Mouse (Mus musculus): ENCODE data around the gene Senp2. TPM values are rescaled to one million over a fixed set of nuclear protein-coding genes. Genes with fewer than 3 reads are reported as not detected.

The Senp2 gene
- total RNA-seq, 2 experiments from 2014 or later, result 25.5 to 26.7 TPM

DNA sequence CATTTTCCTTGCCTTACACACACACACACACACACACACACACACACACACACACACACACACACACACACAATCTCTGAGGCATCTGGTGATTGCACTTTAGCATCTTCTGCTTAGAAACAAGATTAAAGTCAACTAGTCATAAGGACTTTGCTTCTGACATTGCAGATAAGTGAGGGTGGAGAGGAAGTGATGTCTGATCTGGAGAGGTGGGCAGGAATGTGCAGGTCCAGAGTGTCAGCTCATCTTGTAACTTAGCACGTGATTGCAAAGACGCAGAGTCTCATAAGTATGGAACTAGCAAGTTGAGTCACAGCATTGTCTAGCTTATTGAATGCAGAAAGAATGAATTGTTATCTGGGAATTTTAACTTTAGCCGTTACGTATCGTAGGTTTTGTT, 18.2 kb downstream of the Senp2 start:
- no peak for DNase-seq

- DNase-seq, result no peak
These were observed 29.3 kb downstream of the Senp2 start for GRCm38 (mm10) chr16:22038554-22038953.

- no peak for DNase-seq
These were observed 30.7 kb downstream of the Senp2 start for GRCm38 (mm10) chr16:22039978-22040377.

DNA sequence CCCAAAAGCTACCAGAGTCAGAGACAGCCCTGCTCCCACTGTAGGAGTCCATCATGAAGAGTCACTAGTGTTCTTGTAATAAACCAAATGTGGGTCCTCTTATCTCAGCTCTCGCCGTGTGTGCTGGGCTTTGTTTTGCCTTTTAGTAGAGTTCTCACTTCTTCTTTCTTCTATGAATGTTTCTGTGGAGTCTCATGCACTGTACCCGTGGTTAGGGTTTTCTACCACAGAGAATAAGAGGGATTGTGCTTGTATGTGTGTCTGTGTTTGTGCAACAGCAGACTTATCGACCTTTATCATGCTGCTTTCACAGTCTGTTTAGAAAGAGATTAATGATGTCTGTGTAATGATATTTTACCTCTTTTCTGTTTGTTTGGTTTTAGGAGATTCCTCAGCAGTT, 34.5 kb downstream of the Senp2 start:
- DNase-seq, result no peak

GRCm38 (mm10) chr16:22045930-22046329, 36.6 kb downstream of the Senp2 start:
- no peak for DNase-seq

DNA sequence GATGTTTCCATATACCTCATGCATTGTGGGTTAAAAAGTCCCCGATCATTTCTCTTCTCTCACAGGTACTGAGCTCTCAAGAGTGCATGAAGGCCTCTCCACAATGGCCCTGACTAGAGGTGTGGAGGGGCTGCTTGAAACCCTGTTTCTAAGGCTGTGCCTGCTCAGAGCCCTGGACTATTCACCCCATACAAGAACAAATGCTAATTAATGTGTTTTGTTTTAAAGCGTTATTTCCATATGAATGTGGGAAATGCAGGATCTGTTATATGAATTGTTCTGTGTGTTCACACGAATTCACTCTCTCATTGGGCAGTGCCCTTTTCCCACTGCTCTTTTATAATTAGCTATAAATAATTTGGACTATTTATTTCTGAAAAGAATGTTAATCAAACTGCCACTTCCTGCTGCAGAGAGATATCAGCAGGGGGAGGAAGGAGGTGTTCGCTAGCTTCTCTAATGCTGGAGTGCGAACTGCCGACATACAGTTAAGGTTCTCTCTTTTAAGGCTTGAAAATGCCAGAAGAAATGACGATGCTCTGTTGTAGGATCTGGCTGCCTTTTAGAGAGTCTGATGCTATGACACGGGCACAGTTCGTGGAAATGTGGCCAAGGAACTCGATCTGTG, 37.6 kb downstream of the Senp2 start:
- DNase-seq, result no peak

DNA sequence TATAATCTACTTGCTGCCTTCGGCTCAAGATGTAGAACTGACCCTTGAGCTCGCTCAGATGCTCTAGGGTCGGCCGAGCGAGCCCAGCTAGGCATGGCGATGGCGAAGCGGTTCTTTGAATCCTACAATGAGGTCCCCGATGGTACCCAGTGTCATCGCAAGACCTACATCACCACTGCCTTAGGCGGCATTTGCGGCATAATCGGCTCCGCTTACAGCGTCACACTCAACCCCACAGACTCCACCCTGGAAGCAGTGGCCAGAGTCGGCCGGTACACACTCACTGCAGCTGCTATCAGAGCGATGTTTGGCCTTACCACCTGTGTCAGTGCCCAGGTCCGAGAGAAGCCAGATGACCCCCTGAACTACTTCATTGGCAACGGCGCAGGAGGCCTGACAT, 44.1 kb downstream of the Senp2 start:
- DNase-seq, result no peak

- DNase-seq, result no peak
These were observed 48.2 kb downstream of the Senp2 start for GRCm38 (mm10) chr16:22057498-22057897.

- DNase-seq, result no peak
These were observed 49.6 kb downstream of the Senp2 start for GRCm38 (mm10) chr16:22058871-22059270.

- no peak for DNase-seq
These were observed 51.1 kb downstream of the Senp2 start for GRCm38 (mm10) chr16:22060416-22060815.

DNA sequence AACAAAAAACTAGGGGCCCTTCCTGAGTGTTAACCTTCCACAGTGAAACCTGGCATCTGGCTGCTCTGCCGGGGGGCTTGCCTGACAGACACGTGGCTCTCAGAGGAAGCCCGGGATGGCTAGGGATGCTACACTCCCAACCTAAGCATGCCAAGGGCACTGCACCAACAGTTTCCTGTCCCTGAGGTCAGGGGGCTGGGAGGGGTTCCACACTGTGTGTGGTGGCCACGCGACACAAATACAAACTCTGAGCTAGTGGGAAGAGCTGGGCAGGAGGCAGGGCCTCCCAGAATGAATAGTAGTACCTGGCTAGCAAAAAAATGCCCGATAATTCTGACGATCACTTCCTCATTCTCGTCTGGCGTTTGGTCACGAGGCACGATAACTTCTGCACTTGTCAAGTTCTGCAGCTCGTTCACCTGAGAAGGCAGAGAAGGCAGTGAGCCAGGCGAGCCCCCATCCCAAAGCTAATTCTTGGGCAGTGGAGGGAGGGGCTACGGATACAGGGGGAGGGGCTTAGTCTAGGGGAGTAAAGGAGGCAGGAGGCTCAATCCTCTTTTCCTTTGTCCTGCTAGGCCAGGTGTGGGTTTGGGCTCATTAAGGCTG, 52.4 kb downstream of the Senp2 start:
- DNase-seq, result no peak

DNA sequence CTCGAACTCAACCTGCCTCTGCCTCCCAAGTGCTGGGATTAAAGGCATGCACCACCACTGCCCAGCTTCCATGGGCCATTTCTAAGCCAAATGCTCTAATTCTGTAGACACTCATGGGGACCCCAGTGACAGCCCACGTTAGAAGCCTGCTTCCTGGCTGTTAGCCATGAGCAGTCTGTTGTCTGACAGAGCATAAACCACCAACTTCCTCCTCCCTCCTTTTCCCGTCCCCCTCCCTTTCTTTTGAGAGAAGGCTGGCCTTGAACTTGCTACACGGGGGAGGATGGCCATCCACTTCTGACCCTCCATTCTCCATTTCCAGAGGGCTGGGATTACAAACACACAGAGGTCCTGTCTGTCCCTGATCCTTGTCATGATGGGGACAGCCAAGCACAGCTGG, 53.0 kb downstream of the Senp2 start:
- no peak for DNase-seq

- DNase-seq, result no peak
These were observed 56.3 kb downstream of the Senp2 start for GRCm38 (mm10) chr16:22065536-22065935.

DNA sequence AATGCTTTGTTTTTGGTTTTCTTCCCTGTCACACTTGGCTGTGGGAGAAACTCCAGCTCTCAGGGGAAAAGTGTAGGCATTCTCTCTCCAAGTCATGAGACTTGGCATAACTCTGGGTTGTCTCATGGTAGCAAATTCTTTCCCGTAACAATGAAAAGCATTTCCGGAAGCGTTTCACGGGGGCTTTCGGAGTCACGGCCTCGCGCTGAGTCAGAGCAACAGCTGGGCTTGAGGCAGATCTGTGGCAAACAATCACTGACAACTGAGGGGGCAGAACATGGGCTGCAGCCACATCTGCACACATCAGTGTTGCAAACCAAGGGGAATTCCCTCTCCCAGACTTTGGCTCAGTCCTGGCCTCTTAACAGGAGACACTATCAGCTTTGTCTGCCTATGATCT, 58.1 kb downstream of the Senp2 start:
- DNase-seq, result peak; percentile 52

- DNase-seq, result no peak
These were observed 62.1 kb downstream of the Senp2 start for GRCm38 (mm10) chr16:22071361-22071760.

DNA sequence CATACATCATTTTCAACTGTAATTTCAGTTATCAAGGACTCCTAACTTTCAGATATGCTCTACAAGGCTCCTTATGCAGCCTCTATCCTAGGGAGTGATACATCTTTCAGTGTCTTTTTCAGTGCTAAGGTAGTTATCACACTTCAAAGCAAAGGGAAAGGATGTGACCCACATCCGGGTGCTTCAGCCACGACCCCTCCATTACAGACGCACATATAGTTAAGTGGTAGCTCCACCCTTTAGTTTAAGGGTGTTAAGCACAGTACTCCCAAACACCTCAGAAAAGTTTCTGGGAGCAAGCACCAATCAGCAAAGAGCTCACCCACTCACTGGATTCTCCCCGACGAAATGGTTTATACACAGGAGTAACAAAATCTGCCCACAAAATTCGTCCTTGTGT, 65.8 kb downstream of the Senp2 start:
- no peak for DNase-seq

DNA sequence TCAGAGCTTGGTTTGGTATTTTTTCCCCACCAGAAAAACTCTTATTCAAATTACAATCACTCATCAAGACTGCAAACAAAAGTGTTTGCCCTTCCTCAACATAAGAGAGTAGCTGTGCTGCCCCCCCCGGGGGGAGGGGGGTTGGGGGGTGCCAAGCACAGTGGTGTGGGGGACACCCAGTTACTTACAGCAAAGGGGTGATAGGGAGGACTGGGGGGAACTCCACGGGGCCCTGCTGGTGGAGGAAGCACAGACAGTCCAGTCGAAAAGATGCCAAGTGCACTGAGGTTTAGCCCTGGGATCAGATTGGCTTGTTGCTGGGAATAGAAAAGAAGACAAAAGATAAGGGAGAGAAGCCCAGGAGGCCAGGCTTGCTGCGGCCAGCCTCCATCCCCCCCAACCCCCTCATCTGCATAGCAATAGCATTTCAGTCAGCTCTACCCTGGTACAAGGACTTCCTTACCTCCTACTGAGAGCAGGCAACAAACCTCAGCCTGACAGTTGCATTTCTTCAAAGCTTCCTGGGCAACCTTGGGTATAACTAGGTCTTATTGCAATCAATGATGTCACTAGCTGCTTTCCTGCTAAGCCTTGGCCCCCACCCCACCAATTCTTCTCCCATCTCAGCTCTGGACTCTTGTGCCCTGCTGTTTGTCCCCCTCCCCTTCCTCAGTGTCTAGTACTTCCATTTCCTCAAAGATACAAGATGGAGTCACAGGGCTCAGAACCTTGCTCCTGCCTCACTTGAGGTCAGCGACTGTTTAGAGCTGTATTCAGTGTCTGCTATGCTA, 66.7 kb downstream of the Senp2 start:
- DNase-seq, result no peak

DNA sequence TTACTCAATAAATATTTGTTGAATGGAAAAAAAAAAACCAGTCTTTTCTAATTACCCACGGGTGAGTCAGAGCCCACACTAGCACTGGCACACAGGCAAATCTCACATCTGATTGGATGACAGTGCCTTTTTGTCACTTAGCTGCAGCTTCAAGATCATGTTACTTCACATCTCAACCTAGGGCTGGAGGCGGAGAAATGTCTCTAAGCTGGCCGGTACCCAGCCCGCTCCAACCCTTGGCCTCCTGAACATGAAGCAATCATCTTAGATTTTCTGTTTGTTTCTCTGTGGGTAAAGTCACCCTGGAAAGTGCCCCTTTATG, 67.3 kb downstream of the Senp2 start:
- no peak for DNase-seq

- DNase-seq, result no peak
These were observed 70.9 kb downstream of the Senp2 start for GRCm38 (mm10) chr16:22080125-22080710.

DNA sequence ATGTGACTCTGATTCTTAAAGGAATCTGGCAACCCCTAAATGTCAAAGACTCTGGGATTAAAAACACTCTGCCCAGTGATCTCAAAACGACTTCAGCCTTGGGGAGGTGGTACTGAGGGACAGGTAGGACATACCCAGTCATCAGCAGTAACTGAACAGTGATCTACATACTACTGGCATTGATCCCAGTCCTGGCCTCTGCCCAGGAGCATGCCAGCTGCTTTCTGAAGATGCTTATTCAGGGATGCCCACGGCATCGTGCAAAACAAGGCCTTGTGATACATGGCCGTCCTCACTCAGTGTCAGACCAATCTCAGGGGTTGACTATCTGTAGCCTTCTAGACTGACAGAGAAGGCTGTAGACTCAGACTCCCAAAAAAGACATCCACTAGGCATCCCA, 76.1 kb downstream of the Senp2 start:
- DNase-seq, result no peak

- no peak for DNase-seq
These were observed 82.0 kb downstream of the Senp2 start for GRCm38 (mm10) chr16:22091255-22091783.

DNA sequence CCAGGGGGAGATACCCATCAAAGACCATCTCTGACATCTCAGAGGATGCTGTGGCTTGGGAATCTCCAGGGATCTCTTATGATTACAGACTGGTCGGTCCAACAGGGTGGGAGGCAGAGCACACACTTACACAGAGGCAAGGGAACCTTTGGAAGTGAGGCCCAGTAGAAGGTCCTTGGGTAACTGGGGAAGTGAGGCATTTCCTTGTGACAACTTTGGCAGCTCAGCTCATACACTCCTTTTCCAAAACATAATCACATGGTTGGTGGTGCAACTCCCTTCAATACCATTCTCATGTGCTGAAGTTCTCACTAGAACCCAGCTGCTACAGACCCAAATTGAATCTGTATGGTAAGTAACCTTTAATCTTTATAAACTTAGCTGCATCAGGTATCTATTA, 86.5 kb downstream of the Senp2 start:
- no peak for DNase-seq

- DNase-seq, result peak; percentile 14
These were observed 88.4 kb downstream of the Senp2 start for GRCm38 (mm10) chr16:22097659-22098058.

Data from heart, postnatal 4 days (tissue).